Mouse (Mus musculus) stomach, postnatal 0 days (tissue): ENCODE data around the gene Cep68. TPM values are rescaled to one million over a fixed set of nuclear protein-coding genes. Genes with fewer than 3 reads are reported as not detected.
A peak's percentile ranks its signal among the peaks of the same experiment; 100 is the strongest.

ENCODE experiments used
- ATAC-seq: fragments of 200-750 bp; cut with Nextera tagmentation; 2 replicates; pipeline ENCODE4 v1.8.0; 2017; ENCODE audit not compliant: low FRiP score, low TSS enrichment
- DNase-seq: peaks from one replicate; pipeline ENCODE4 v3.0.0-alpha.2; 2016; ENCODE audit warnings: low spot score
- H3K27ac ChIP-seq: fragments of 300-500 bp; sonication (generic); replicated peaks from 2 replicates; pipeline ENCODE4 v1.5.1; 2014; ENCODE audit warnings: mild to moderate bottlenecking, control low read depth
- H3K27me3 ChIP-seq: fragments of 300-500 bp; sonication (generic); 2 replicates; pipeline ENCODE4 v1.6.1; 2014; ENCODE audit warnings: low read length; ENCODE audit not compliant: control insufficient read depth, insufficient read depth
- H3K36me3 ChIP-seq: fragments of 300-500 bp; sonication (generic); 2 replicates; pipeline ENCODE4 v1.6.1; 2014; ENCODE audit warnings: low read length, mixed read lengths; ENCODE audit not compliant: control insufficient read depth, insufficient read depth
- H3K4me1 ChIP-seq: fragments of 300-500 bp; sonication (generic); replicated peaks from 2 replicates; pipeline ENCODE4 v1.6.1; 2014; ENCODE audit warnings: antibody characterized with exemption; ENCODE audit not compliant: control insufficient read depth, insufficient read depth
- H3K4me2 ChIP-seq: fragments of 300-500 bp; sonication (generic); replicated peaks from 2 replicates; pipeline ENCODE4 v1.6.1; 2014; ENCODE audit warnings: low read depth, mild to moderate bottlenecking, control low read depth, moderate library complexity
- H3K4me3 ChIP-seq: fragments of 300-500 bp; sonication (generic); 2 replicates; pipeline ENCODE4 v1.5.1; 2014; ENCODE audit warnings: low read depth, low read length, control low read depth
- H3K9ac ChIP-seq: fragments of 300-500 bp; sonication (generic); 2 replicates; pipeline ENCODE4 v1.6.1; 2014; ENCODE audit warnings: mild to moderate bottlenecking, low read length, control low read depth, mixed read lengths
- H3K9me3 ChIP-seq: fragments of 300-500 bp; sonication (generic); 2 replicates; pipeline ENCODE4 v1.6.1; 2016; ENCODE audit warnings: low read length; ENCODE audit not compliant: control insufficient read depth
- CTCF ChIP-seq: IDR thresholded peaks from 2 replicates; pipeline ENCODE4 v1.5.1; 2016; ENCODE audit warnings: antibody characterized with exemption, low read depth, mild to moderate bottlenecking, moderate library complexity
- EP300 ChIP-seq: optimal IDR thresholded peaks from 2 replicates; pipeline ENCODE3; 2016; ENCODE audit warnings: antibody characterized with exemption
- WGBS: fragments of 180-500 bp; shearing (Covaris S2); extraction: QIAGEN DNeasy Blood & Tissue Kit; methylation state at CpG from one replicate; pipeline ENCODE4 v1.1.7; 2014; 5-methylcytosine and 5-hydroxymethylcytosine counted together
- polyA plus RNA-seq: library from polyadenylated mRNA; unstranded; fragments of >200 nt; fragmentation: Nextera tagmentation; extraction: Ambion mirVana; gene quantifications from 2 replicates; pipeline ENCODE4 v1.2.1, GENCODE M21; 2015

Cep68 gene
- polyA plus RNA-seq, 1 experiment from 2014 or later, result 8.4 TPM

DNA sequence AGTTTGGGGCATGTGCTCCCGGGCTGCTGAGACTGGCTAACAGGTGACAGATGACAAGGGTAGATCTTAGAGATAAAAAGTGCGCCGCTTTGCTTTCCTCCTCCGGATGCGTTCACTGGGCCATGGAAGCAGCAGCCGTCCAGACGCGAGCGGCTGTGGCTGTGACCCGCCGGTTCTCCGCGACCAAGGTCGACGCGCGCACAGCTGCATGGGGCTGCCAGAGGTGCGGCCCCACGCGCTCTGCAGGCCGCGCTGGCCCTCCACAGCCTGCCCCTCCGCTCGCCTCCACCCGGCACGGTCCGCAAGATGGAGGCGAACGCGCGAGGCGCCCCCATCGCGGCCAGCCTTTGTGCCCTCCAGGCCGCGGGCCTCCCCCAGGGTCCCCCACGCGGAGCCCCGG lies 389 bp downstream of the Cep68 start:
- Histone ChIP-seq H3K27me3 (no peaks in the 10 kb centered on the region), H3K36me3 (no peaks in the 10 kb centered on the region), H3K27ac (peak overlapping the region; percentile 89), H3K9ac (peak overlapping the region; percentile 94), H3K4me3 (peak overlapping the region; percentile 94), H3K4me2 (peak overlapping the region; percentile 95), H3K9me3 (no peaks in the 10 kb centered on the region), H3K4me1 (no peaks in the 10 kb centered on the region)
- no peak for DNase-seq
- no peak for TF ChIP-seq CTCF
- no peak for TF ChIP-seq EP300
- peak; percentile 59 for ATAC-seq
- under 1% methylated on average over 33 of the region's 39 CpGs for WGBS

DNA sequence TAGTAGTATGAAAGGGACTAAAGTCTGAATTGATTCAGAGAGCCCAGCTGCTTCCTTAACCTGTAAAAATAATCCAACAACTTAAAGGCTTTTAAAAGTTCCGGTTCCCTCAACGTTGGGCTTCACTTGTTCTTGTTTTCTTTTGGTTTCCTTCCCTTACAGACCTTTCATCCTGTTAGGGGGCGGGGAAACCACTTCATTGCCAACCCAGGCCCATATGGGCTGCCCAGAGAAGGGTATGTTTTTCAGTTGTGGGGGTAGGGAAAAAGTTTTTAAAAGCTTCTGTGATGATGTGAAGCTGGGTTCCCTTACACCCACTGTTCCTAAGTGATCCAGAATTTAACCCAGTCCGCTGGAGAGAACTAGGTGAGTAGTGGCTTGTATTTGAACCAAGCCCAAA lies 952 bp downstream of the Cep68 start:
- ATAC-seq, result no peak
- H3K27ac ChIP-seq, result peak overlapping the region; percentile 89
- H3K4me3 ChIP-seq, result peak overlapping the region; percentile 94
- no peak for TF ChIP-seq EP300
- TF ChIP-seq CTCF, result no peak
- H3K36me3 ChIP-seq, result no peaks in the 10 kb centered on the region
- 9% methylated on average over 4 of the region's 4 CpGs for WGBS
- H3K9ac ChIP-seq, result peak overlapping the region; percentile 94; the same call in 1 of the 2 replicates
- H3K4me1 ChIP-seq, result no peaks in the 10 kb centered on the region
- peak overlapping the region; percentile 95 for H3K4me2 ChIP-seq
- H3K9me3 ChIP-seq, result no peaks in the 10 kb centered on the region
- DNase-seq, result no peak
- H3K27me3 ChIP-seq, result no peaks in the 10 kb centered on the region

DNA sequence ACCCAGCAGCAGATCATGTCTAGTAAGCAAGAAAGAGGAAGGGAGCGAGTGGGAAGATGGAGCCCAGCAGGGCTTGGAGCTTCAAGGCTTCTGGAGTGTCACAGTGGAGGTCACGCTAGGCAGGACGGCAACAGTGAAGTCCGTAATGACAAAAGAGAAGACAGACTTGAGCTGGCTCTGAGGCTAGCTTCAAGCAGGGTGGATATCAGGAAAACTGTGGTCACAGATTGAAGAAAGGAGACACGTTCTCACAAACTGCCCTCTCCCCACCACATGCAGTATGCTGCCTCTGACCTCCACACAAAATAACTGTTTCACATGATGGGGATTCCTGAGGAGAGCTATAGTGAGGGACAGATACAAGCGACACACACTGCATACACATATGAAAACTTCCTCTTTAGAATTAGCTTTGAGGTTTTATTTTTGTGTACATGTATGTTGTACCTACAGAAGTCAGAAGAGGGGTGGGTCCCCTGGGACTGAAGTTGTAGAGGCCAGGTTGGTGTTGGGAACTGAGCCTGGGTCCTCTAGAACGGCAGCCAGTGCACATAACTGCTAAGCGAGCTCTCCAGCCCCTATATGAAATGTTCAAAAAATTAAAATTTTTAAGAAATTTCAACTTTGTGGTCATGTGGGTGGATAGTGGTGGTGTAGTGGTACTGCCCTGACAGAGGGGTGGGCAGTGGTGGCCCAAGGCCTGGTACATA lies 1.9 kb downstream of the Cep68 start:
- Histone ChIP-seq H3K4me2 (no peak overlapping the region), H3K36me3 (no peaks in the 10 kb centered on the region), H3K4me1 (no peaks in the 10 kb centered on the region), H3K27ac (no peak overlapping the region), H3K4me3 (no peak overlapping the region), H3K9me3 (no peaks in the 10 kb centered on the region), H3K9ac (no peak overlapping the region), H3K27me3 (no peaks in the 10 kb centered on the region)
- TF ChIP-seq CTCF (no peak), EP300 (no peak)
- DNase-seq (no peak), ATAC-seq (no peak)
- 82% methylated on average over 8 of the region's 8 CpGs for WGBS

DNA sequence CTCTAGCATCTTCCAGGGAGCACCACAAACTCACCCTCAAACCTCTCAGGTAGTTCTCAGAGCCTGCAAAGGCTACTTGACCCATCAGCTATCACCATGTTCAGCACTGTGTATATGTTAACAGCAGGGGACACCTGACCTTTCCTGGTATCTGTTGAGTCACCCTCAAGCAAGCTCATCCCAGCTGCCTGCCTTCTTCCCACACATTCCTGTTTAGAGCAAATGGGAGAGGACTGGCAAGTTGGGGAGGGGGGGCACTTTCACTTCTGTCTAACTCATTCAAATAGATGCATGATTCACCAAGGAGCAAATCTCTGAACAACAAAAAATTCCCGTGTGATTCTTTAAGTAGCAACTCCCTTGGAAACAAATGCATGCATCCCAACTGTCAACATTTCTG lies 2.6 kb downstream of the Cep68 start:
- Histone ChIP-seq H3K9me3 (no peaks in the 10 kb centered on the region), H3K9ac (no peak overlapping the region), H3K4me1 (no peaks in the 10 kb centered on the region), H3K4me2 (no peak overlapping the region), H3K36me3 (no peaks in the 10 kb centered on the region), H3K27me3 (no peaks in the 10 kb centered on the region), H3K27ac (no peak overlapping the region), H3K4me3 (no peak overlapping the region)
- DNase-seq, result no peak
- ATAC-seq, result no peak
- TF ChIP-seq CTCF (no peak), EP300 (no peak)
- WGBS, result 23% methylated on average over 1 of the region's 1 CpGs

DNA sequence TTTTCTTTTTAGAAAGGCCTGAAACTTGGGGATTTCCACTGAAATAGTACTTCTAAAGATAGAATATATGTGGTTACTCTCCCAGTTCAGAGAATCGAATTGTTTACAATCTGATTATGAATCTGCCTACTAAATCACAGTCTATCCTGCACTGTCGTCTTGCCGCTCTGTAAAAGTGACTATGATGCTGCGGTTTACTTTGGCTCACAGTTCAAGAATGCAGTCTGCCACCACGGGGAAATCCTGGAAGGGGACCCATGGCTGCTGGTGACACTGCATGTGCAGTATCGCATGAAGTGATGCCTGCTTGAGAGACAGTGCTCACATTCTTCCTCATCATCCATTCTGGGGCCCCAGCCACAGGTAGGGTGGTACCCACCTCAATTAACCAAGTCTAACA lies 3.9 kb downstream of the Cep68 start:
- WGBS, result 73% methylated on average over 6 of the region's 6 CpGs
- no peaks in the 10 kb centered on the region for H3K4me1 ChIP-seq
- no peak overlapping the region for H3K9ac ChIP-seq
- H3K36me3 ChIP-seq, result no peaks in the 10 kb centered on the region
- no peak overlapping the region for H3K27ac ChIP-seq
- no peak overlapping the region for H3K4me3 ChIP-seq
- TF ChIP-seq CTCF, result no peak
- no peak for TF ChIP-seq EP300
- ATAC-seq, result no peak
- no peak for DNase-seq
- H3K27me3 ChIP-seq, result no peaks in the 10 kb centered on the region
- H3K4me2 ChIP-seq, result no peak overlapping the region
- H3K9me3 ChIP-seq, result no peaks in the 10 kb centered on the region
